Mouse (Mus musculus): Measurements from ENCODE around the gene Gm10518. TPM values are rescaled to one million over a fixed set of nuclear protein-coding genes. Genes with fewer than 3 reads are reported as not detected.
"Not testable (repeated sequence)": the region's sequence is repeated elsewhere in the genome, so short reads cannot be mapped to it uniquely, and the experiment has no call there.

The Gm10518 gene
- total RNA-seq (2021): not detected
- long read RNA-seq, experiment 1: 0 reads
- long read RNA-seq, experiment 2: 0 reads

DNA sequence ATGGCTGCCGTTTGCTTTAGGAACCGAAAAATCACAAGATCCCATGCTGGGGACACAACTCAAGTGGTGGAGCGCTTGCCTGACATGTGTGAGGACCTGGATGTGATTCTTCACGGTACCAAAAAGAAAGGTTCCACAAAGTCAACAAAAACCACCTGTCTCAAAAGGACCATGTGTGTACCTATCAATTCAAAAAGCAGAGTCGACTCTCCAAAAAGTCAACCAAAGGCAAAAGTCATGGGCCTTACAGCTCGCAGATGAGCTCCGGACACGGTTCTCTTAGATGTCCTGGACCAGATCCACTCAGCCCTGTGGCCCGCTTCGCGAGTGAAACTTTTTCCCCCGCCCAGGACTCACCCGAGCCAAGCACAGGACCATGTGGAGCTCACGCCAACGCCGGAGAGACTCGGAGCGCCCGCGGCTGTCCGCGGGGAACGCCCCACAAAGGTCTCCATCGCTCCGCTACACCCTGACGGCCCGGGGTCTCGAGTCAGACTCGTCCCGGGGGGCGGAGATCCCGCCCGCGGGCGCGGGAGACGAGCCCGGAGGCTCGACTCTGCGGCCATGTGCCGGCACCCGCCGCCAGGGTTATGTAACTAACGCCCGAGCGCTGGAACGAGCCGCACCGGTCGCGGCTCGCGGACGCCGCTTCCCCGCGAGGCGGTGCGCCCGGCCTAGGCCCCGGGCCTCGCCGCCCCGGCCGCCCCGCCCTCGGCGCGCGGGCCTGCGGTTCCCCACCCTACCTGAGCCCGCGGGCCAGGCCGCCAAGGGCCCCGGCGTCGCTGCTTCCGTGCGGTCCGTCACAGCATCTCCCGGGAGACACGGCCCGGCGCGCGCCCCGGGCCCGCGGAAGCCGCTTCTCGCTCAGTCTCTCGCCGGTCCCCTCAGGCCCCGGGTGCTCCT lies at the start of gene Gm10518:
Gm10518 (plus strand) TSS at position 767 of the 903 bp plus-strand sequence.
- peak; percentile 75 for DNase-seq

DNA sequence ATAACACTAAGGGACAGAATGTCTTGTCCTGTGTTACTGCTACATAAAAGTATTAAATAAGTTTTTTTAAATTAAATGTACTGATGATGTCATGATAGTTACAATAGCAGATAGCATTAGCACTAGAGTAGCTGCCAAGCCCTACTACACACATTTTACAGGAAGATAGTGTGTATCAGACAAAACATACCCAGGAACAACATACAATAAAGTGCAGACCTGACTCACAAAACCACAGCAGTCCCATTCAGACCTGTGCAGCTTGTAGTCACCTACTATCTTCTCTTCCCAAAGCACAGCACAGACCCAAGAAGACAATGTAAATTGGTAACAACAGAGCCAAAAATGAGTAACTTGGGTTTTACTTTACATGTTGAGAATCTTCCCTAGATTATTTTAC lies 46.7 kb upstream of the Gm10518 start:
- DNase-seq: no peak

DNA sequence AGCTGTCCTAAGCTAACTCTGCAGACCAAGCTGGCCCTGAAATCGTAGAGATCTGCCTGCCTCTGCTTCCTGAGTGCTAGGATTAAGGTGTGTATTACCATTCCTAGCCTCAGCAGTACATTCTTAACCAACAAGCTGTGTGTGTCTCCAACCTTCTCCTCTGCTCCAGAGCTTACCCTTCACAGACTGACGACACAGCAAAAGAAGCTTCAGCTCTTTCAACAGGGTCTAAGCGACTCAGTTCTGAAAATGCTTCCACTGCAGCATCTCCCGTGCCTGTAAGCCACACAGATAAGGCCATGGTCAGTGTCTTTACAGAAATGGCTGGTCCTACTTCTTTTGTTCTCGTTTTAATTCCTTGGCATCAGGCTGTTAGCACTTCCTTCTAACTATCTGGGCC lies 43.1 kb upstream of the Gm10518 start:
- DNase-seq: no peak

DNA sequence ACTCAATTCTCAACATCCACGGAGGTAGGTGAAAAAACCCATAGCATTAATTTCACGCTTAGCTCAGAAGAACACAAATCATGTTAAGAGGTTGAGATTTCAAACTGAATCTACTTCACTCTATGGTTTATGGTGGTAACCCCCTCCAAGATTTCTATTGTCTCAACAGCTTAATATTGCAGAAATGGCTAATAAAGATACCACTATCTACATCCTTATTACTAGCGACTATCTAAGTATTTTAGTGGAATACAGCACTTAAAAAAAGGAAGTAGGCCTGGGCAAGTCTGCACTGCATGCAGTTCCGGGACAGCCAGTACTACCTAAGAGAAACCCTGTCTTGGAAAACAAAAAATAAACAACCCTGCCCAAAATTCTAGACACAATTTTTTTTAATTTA lies 42.6 kb upstream of the Gm10518 start:
- no peak for DNase-seq

DNA sequence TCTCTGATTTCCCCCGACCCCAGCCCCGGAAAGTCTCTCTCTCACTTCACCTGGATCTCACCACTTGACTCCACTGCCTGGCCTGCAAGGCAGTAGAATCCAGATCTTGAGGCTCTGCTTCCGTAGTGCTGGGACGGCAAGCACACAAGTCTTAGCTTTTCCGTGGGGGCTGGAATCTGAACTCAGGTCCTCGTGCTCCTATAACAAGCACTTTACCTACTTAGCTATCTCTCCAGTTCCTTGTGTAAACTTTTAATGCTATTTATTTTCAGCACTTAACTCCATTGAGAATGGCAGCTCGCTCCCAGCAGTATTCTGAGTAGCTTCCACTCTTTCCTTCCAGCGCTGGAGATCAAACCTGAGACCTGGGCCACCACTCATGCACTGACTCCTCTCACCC lies 26.3 kb upstream of the Gm10518 start:
- DNase-seq: no peak

DNA sequence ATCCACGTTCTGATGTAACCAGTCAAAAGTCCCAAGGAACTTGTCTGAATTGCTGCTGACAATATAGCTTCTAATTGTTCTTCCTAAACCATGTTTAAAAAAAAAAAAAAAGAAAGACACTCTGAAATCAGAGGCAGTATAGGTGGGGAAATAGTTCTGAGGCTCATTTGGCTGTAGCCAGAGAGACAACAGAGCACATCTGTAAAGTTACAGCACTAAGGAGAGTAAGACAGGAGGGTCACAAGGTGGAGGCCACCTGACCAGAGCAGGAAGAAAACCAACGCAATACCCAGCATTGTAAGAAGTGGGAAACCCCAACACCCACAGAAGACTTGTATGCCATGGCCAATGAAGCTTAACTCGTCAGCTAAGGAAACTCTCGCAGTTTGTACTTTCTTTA lies 19.1 kb upstream of the Gm10518 start:
- no peak for DNase-seq

DNA sequence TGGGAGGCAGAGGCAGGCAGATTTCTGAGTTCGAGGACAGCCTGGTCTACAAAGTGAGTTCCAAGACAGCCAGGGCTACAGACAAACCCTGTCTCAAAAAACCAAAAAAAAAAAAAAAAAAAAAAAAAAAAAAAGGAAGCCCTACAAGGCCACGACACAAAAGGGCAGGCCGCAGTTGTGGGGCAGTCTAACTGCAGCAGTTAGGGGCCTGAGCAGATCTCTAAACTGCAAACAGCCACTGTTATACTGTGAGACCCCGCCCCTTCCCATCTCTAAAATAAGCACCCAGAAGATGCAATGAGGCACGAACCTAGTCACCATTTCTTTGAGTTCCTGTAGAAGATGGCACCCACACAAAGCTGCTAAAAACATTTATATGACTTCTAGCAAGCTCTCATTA lies 17.7 kb upstream of the Gm10518 start:
- DNase-seq: no peak

DNA sequence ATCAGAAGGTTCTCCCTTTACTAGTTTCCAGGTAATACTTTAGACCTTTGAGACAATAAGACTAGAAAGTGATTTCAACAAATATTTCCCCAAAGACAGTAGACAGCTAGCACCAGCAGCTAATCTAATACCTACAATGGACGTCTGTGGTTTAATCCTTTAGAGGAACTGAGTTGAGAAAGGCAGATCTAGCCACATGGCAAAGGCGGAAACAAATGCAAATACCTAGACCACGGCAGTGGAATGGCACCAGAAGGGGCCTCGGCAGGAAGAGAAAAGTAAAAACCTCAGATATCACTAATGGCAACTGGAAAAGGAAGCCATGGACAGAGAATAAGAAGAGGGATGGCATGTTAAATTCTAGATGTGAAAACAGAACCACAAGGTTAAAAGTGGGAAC lies 15.9 kb upstream of the Gm10518 start:
- no peak for DNase-seq

DNA sequence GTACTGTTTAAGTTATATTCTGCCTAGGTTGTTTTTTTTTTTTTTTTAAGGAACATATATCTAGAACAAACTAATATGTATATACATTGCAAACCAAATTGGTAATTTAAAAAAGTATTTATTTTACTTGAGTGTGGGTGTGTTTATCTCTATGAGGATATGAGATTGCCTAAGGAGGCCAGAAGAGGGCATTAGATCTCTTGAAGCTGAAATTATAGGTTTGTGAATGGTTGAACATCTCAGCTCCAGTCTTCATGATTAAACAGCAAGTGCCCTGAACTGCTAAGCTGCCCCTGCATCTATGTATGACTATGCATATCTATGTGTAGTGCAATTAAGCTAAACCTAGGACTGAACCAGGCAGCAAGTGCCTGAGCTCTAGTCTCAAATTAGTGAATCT lies 4.4 kb upstream of the Gm10518 start:
- DNase-seq: no peak

DNA sequence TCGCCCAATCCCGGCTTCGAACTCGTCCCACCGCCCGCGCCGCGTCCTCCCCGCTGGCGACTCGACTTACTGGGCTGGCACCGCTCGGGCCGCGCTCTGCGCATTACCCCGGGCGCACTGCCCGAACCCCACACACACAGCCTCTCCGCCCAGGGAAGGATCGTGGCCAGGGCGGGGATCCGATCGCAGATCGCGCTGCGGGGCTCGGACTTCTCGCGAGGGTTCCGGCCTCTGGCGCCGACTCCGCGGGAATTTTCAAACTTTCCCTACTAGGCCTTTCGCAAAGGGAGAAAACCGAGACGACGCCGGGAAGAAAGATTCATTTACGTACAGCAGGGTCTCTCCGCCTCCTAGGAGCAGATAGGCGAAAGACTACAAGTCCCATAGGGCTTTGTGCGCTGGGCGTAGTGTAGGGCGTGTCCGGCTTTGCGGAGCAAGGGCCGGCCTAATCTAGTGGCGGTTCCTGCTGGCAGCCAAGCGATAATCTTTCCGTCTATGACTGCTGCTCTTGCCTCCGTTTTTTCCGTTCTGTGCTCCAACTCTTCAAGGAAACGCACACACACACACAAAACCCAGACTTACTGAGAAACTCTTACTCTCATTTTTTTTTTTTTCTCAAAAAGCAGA lies 450 bp downstream of the Gm10518 start, which contains the start of gene Ahctf1:
Ahctf1 (minus strand) TSS at position 168 of the 627 bp plus-strand sequence.
- peak; percentile 99 for DNase-seq

DNA sequence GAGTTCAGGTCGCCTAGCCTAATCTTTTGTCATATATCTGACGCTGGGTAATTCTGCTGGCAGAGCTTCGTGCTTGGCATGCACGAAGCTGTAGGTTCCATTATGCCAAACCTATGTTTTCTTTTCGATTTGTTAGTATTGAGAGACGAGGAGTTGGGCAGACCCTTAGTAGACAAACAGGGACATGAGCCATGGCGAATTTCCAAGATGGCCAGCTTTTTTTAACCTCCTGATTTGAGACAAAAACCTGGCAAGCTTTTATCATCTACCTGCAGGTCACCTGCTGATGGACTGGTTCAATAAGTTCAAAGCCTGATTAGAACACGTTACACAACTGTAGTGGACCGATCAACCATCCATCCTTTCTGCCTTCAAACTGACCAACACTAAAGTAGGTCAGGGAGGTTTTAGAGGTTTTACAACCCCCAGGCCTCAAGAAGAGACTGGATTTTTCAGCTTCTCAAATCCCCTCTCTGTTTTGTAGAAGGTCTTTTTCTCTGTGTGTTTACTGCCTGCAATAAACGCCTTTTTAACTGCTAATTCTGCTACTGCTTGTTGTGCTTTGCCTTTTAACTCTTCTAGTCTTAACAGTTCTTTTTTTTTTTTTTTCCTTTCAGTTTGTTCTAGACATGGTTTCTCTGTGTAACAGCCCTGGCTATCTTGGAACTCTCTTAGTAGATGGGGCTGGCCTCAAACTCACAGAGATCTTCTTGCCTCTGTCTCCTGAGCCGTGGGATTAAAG lies 1.1 kb downstream of the Gm10518 start:
- DNase-seq: no peak

DNA sequence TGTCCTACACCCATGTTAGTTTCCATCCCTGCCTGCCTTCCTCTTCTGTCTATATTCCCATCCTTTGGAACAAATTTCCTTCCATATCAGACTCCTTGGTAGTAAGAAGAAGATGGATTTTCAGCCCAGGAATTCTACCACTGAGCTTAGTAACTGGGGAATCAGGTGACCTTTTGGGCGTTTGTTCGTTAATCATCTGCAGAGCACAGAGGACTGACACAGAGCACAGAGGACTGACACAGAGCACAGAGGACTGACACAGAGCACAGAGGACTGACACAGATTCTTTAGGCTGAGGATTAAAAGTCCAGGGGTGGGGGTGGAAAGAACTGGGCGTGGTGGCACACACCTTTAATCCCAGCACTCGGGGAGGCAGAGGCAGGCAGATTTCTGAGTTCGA lies 2.6 kb downstream of the Gm10518 start:
- no peak for DNase-seq

DNA sequence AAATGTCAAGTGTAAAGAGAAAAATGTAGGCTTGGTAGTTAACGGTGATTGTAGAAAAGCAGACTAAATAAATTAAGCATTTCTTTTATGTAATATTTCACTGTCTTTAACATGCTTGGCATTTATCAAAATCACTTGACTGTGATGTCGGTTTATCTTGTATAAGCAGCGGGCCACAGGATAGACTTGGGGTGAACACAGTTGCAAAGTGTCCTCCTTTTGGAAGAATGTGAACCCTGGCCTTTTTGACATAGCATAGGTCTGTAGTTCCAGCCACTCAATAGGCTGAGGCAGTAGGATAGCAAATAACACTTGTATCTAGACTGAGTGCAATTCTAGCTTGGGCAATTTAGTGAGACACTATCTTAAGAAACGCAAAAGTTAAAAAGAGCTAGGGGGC lies 4.3 kb downstream of the Gm10518 start:
- DNase-seq: no peak

DNA sequence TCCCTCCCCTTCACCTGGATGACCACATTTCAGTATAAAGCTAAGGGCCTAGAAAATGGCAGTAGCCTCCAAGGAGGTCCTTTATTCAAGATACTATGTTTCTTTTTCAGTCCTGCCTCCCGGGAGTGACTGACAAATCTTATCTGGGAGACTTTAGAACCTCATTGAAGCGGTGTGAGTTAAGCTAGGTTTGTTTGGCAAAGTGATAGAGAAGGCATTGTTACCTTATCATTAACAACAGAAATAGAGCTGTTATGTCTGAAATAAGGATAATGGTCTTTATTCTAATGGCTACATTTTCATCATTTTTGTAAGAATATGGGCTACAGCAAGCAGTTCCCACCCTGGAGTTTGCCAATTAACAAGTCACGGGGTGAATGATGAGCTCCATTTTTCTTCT lies 5.1 kb downstream of the Gm10518 start:
- no peak for DNase-seq

DNA sequence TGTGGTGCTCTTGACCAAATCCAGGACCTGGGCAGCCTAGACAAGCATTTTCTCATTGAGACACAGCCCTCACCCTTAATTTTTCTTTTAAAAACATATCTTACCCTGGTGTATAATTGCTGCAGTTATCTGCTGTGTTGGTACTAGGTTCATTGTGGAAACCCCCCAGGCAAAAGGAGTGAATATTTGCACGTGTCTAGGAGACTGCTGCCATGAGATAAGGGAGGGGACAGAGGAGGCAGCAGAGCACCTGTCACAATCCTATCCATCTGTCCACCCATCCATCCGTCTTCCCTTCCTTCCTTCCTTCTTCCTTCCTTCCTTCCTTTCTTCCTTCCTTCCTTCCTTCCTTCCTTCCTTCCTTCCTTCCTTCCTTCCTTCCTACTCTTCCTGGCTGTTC lies 10.2 kb downstream of the Gm10518 start:
- no peak for DNase-seq

DNA sequence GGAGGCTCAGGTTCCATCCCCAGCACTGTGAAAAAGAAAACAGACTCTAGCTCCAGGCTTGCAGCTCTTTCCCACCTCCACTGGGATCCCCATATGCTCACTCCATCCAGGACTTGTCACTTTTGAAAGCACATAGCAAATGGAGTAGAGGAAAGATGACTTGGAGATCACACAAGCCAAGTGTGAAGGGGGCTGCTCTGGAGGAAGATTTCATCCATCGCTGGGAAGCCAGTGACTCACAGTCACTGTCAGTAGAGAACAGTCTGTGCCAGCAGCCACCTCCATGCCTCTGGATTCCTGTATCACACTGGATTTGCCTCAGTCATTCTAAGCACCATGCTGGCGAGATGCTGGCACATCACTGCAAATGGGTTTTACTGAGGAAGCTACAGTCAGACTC lies 11.4 kb downstream of the Gm10518 start:
- DNase-seq: no peak

DNA sequence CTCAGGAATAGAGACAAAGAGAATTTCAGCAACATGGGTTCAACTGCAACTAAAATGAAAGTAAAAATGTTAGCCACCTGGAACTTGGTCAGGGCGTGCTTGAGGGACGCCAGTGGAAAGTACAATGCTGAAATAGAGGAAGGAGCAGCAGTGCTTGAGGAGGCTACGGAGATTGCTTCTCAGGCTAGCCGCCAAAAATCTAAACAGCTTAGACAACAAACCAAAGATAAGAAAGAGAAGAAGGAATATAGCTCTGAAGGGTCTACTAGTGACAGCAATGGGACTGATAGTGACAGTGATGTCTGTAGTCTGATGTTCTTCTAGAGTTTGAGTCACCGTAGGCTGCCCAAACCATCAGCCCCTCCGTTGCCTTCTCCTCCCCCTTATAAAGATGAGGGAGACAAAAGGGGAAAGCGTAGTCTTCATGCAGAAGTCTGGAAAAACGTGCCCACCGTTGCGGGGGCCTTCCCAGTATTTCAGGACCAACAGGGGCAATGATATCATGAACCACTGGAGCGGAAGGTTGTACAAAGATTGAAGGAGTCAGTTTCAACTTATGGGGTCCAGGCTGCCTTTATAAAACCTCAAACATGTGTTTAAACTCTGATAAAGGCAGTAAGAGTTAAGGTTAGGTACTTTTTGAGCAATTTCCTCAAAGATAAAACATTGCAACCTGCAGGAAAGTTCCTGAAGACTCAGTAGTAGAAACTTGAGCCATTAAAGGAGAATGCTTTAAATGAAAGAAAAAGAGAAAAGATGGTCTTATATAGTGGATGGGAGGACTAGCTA lies 15.5 kb downstream of the Gm10518 start:
- DNase-seq: not testable (repeated sequence)

DNA sequence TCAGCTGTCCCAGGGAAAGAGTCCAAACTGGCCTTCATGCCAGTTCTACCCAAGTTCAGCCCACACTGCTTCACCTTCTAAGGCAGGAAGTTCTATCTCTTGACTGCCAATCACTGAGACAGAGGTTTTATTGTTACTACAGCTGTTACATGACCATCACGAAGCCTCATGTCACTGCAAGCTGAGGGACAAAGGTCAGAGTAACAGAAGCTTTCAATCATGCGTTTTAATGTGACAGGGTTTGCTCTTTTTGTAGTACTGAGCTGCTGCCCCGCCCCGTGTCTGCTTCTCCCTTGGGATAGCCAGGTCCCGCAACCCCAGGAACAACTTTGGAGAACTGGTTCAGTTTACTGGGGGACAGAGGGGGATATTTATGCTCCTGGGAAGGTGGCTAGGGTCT lies 21.4 kb downstream of the Gm10518 start:
- DNase-seq: peak; percentile 46

DNA sequence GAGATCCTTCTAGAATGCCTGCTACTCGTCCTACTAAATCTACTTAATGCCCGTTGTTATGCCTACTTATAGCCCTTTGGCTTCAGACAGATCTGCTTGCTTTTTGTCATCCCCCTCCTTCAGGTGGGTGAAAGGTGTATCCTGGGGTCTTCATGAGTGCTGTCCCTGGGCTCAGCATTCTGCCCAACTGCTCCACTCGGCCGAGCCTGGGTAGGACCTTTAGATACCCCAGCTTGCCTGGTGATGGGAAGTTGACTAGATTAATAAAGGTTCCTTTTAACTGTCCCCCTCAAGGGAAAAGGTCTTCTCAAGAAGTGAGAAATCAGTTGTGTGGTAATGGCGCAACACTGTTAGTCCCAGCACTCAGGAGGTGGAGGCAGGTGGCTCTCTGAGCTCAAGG lies 24.9 kb downstream of the Gm10518 start:
- no peak for DNase-seq

DNA sequence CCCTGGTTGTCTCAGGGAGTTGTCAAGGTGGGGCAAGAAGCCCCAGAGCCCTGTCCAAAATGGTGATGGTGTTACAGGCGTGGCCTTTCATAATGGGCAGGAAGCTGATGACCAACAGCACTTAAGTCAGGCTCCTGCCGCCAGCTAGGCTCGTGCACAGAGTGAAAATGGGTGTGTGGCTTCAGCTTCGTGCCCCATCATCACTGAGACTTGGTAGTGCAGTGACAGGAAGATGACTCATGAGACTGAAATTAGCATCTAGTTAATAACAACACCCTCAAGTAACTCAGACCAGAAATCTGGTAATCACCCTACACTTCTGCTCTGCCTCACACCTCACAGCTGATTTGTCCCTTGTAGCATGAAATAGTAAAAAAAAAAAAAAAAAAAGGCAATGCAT lies 25.7 kb downstream of the Gm10518 start:
- DNase-seq: no peak

DNA sequence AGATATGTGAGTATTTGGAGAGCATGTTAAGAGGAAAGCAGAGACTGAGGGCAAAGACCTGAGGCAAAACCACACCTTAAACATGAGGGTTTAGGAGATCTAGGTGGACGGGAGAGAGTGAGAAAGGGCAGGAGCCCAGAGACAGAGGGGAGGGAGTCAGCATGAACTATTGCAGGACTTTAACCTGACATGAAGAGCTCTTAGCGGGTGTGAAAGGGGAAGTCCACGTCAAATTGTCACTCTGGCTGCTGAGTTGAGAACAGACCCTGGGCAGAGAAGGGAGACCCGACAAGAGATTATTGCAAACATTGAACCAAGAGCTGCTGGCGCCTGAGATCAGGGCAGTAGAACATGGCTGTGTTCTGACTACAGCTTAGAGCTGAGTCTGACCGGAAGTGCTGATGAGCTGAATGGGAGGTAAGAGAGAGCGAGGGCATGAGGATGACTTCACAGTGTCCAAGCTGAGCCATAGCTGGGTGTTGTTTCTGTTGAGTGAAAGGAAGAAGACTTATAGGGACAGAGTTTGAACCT lies 29.6 kb downstream of the Gm10518 start:
- DNase-seq: no peak

DNA sequence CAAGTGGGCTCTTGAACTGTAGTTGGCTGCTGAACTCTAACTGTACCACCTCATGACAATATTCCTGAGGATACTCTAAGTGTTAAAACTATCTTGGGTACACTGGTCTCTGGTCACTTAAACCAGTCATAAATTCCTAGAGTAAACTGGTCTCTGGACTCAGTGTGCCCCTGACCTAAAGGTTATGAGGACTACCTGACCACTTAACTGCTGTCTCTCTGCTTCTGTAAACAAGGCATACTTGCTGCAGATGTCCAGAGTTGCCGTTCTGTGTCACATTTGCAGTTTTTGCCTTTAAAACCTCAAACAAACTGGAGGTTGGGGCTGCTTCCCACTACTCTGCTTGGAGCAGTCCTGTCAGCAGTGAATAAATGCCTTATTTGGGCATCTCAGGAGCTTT lies 30.4 kb downstream of the Gm10518 start:
- DNase-seq: no peak

Measured in gastrocnemius, postnatal 10 days (tissue).